Mouse (Mus musculus): ENCODE measurements at regions not wholly inside any gene's neighbourhood (a gene's known extent, or its start where the extent isn't known, plus 50 kb on each side); places are given as distances from the start of the nearest gene placed in this dataset.

- DNase-seq: peak; percentile 45
Observed at GRCm38 (mm10) chr11:48605223-48605824, 194.8 kb upstream of the Rack1 start.

DNA sequence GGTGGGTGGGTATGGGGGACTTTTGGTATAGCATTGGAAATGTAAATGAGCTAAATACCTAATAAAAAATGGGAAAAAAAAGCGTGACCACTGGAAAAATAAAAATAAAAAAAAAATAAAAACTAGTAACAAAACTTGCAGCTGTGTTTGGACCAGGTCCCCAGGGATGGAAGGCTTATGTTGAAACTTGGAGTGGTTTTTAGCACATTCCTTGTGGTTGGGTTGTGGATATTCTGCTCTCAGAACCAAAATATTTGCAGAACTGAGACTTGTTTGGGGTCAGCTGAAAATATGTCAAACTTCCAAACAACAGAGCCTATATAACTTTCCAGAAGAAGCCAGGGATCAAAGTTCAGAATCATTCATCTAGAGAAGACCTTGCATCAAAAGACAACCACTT lies 199.0 kb upstream of the Rack1 start:
- peak; percentile 16 for DNase-seq

DNA sequence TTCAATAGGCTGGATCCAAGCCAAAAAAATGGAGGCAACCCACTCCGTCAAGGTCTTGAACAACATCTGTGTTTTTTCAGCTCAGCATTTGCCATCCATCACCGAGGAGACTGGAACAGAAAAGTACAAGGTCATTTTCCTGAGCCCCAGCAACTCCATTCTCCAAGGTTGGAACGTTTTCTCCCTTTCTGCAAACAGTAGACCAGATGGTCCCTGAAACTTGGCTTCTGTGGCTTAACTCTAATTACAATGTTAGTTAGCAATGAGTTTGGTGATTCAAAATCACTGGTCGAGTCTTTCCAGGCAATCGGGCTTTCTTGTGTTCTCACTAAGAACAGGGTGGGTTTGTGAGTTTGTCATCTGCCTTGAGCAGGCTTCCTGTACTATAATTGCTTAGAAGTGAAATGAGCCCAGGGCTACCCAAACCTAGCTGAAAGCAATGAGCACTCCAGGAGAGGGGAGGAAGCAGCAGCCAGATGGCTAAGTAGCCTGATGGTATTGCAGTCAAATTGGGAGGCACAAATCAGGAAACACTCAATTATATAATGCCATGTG lies 200.5 kb upstream of the Rack1 start:
- DNase-seq: no peak

DNA sequence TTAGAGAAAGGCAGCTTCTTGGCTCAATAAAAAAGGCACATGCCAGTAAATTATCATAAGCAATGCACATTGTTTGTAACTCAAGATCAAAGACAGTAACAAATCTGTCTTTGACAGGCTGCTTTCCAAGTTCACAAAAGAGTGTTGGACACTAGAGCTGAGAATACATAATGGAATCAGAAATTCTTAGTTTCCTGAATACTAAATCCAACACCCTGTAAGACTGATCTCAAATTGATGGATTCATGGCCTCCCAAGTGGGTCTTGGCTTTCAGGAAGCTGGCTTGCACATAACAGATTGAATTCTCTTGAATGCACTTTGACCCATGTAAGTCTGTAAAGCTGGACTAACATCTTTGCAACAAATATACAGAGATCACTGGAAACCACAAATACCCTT lies 201.1 kb upstream of the Rack1 start:
- no peak for DNase-seq

DNA sequence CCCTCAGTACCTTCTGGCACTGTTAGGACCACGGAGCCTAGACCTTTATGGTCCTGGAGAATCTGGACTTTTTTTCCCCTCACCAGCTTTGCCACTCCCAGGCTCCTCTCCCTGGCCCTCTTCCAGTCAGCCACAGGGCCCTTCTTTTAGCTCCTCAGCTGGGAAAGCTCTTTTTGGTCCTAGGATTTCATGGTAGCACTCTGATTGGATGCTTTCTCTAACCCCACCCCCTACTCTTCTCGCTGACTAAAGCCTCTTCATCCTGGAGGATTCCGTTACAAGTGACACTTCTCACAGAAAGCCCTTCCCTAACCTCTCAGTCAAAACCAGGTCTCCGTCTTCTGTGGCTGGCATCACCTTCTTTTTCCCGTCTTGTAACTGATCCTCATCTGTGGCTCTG lies 205.7 kb upstream of the Rack1 start:
- no peak for DNase-seq

GRCm38 (mm10) chr11:48588833-48589649 lies 211.1 kb upstream of the Rack1 start:
- peak; percentile 74 for DNase-seq

DNA sequence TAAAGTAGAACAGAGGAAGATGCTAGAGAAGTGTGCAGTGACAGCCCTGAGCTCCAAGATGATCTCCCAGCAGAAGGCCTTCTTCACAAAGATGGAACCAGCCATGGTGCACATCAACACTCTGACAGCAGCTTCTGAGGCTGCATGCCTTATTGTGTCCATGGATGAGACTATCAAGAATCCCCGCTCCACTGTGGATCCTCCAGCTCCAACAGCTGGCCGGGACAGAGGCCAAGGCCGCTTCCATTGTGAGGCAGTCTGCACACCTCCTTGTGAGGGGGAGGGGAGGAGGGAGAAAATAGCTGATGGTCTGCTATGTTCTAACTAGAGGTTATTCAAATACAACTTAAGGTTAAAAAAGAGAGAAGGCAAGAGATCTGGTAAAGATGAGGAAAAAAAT lies 231.4 kb upstream of the Rack1 start:
- DNase-seq: peak; percentile 39

DNA sequence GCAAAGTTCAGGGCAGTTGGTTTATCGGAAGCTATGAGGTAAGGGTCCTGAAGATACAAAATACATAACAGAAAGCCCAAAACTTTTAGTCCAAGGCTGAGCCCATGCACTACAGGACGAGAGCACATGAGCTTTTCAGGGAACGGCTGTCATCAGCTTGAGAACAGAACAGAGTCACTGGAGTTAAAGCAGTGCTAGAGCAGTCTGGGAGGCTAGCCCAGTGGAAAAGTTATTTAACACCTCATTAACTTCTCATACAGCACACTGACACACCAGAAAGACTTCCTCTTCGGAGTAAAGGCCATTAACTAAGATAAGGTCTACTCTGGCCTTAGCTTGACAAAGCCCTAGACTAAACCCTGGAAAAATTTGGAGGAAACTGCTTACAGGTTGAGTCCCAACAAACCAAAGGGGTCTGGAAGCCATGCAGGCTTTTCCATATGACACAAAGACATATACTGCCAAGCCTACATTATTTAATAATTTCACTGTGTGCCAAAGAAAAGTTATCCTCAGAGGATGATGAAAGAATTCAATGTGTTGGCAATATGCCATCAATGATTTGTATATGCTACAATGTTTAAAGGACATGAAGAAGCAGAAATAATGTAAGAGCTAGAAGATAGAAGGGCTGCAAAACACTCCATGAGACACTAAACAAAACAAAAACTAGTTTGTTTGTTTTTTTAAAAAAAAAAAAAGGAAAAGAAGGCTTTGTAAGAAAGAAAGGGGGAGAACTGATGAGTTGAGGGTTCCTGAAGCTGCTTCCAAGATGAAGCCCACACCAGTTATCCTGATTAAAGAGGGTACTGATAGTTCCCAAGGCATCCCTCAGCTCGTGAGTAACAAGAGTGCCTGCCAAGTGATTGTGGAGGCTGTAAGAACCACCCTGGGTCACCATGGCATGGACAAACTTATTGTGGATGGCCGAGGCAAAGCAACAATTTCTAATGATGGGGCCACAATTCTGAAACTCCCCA lies 232.3 kb upstream of the Rack1 start:
- no peak for DNase-seq

GRCm38 (mm10) chr11:48558053-48558452 lies 242.1 kb upstream of the Rack1 start:
- DNase-seq: no peak

- no peak for DNase-seq
Observed at GRCm38 (mm10) chr11:48552006-48552405, 248.1 kb upstream of the Rack1 start.

DNA sequence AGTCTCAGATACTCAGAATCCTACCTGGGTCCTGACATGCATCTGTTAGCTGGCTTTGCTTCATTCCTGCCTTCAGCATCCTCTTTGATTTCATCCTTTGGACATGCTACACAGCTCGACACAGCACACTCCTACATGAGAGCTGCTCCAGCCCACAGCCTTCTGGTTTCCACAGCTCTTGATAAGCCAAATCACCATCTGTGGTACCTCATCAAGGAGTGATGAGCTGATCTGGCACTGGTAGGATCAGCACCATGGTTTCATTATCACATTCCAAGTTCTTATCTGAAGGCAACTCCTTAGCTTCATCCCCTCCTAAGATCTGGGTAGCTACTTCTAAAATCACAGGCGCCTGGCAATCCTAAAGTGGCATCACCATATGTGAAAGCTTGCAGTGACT lies 248.9 kb upstream of the Rack1 start:
- DNase-seq: no peak

DNA sequence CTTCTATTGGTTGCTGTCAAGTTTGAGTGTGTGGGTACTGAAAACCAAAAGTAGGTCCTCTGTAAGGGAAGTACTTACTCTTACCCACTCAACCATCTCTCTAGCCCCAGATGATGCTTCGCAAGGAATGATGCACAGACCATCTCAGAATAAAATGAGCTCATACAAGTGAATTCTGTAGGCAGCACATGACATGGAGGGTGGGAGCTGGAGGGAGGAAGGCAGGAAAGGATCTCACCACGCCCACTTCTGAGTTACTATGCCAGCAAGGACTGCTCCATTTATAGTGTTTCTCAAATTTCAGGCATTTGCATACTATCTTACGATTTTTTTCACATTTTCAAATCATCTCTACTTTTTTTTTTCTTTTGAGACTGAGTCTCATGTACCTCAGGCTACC lies 273.8 kb upstream of the Rack1 start:
- no peak for DNase-seq

DNA sequence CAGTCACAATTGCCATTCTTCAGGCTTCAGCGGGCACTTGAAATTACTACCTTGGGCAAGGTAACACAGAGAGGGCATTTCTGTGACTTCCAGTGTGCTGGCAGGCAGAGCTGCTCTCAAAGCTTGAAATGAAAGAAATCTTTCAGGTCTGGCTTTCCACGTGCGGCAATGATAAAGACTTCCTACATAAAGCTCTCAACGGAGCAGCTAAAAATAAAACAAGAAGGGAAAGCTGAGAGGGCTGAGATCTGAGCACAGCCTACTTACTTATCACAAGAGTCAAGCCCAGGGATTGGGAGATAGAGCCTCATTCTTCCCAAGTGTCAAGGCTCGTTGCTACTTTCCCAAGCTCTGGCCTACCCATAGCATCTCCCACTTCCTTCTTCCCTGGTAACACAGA lies 274.6 kb upstream of the Rack1 start:
- no peak for DNase-seq

GRCm38 (mm10) chr11:48506886-48507285 lies 293.2 kb upstream of the Rack1 start:
- DNase-seq: no peak

- DNase-seq: peak; percentile 4
Observed at GRCm38 (mm10) chr11:48502011-48502806, 297.9 kb upstream of the Rack1 start.

GRCm38 (mm10) chr11:48499057-48499456 lies 301.1 kb upstream of the Rack1 start:
- DNase-seq: no peak

- DNase-seq: no peak
Observed at GRCm38 (mm10) chr11:48488308-48488707, 311.8 kb upstream of the Rack1 start.

DNA sequence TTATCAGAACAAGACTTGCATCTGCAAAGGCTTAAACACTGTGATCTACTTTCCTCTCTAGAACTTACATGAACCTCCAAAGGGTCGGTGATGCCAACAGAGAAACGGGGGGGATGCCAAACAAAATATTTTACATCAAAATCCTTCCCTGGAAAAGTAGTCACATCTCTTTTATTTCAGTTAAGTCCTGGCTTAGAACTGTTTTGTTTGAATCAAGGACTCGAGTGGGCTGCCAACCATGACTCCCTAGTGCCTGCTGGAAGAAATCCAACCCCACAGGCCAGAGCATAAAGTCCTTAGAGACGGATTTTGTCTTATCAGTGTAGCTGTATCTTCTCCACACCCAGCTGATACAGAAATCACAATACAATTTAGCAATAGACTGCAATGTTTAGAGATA lies 336.1 kb upstream of the Rack1 start:
- DNase-seq: peak; percentile 32

GRCm38 (mm10) chr11:48449883-48450282 lies 350.2 kb upstream of the Rack1 start:
- no peak for DNase-seq

GRCm38 (mm10) chr11:48442534-48443254 lies 357.4 kb upstream of the Rack1 start:
- no peak for DNase-seq

DNA sequence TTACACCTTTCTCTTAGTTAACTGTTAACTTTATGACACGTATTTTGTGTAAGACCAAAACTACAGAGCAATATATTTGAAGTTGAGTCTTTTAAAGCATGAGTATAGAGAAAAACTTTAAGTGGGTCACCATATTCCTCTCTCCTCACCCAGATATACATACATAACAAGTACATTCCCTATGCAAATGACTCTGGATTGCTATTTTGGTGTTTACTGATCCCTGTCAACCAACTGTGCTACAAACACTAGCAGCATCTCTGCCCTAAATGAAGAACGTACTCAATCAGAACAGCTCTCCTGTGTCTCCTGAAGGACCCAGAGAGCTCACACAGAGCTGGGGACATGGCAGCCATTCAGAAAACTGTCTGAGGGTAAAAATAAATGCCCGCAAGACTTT lies 363.4 kb upstream of the Rack1 start:
- DNase-seq: no peak

Data from heart, postnatal 4 days (tissue).